Mouse (Mus musculus): ENCODE measurements around the gene Surf6. TPM values are rescaled to one million over a fixed set of nuclear protein-coding genes. Genes with fewer than 3 reads are reported as not detected.
A peak's percentile ranks its signal among the peaks of the same experiment; 100 is the strongest.

The Surf6 gene
- polyA plus RNA-seq, 1 experiment from 2014 or later: 15.0 TPM

- H3K27ac ChIP-seq (ENCODE audit: low read depth): peak within 1 kb of the TSS; percentile 88
- DNase-seq (ENCODE audit: low spot score): peak; percentile 96
- WGBS: 1% methylated on average over 61 of the region's 70 CpGs
Observed at GRCm38 (mm10) chr2:26933304-26934055, 30.8 kb upstream of the Surf6 start, which contains the start of the genes Surf4 and Stkld1. Surf4 (minus strand) TSS chr2:26933928. Stkld1 (plus strand) TSS chr2:26934047.

GRCm38 (mm10) chr2:26932473-26933303, 30.0 kb upstream of the Surf6 start:
- WGBS: 2% methylated on average over 37 of the region's 49 CpGs
- no peak; the same call in 1 of the 2 replicates for ATAC-seq (replicated peaks; ENCODE audit: low FRiP score, low TSS enrichment, low read depth)

More at GRCm38 (mm10) chr2:26933304-26934055, 30.8 kb upstream of the Surf6 start, which contains the start of the genes Surf4 and Stkld1:
- Histone ChIP-seq H3K27me3 (replicated peaks; ENCODE audit: control insufficient read depth, insufficient read depth, low read length) (no peaks in the 10 kb centered on the region), H3K4me2 (ENCODE audit: low read length) (peak within 1 kb of the TSS; percentile 92), H3K9me3 (ENCODE audit: control insufficient read depth, low read length) (no peaks in the 10 kb centered on the region), H3K4me1 (replicated peaks; ENCODE audit: control insufficient read depth, insufficient read depth, low read length) (peaks cover 17% of the 10 kb centered on the region), H3K36me3 (ENCODE audit: control insufficient read depth, insufficient read depth, low read length) (peaks cover 26% of the 10 kb centered on the region), H3K4me3 (ENCODE audit: low read depth, low read length) (peak within 1 kb of the TSS; percentile 99), H3K9ac (ENCODE audit: low read length) (peak within 1 kb of the TSS; percentile 99)
- ATAC-seq (replicated peaks; ENCODE audit: low FRiP score, low TSS enrichment, low read depth): peak; percentile 95

GRCm38 (mm10) chr2:26930390-26930789, 27.7 kb upstream of the Surf6 start:
- Histone ChIP-seq H3K4me2 (ENCODE audit: low read length) (no peak overlapping the region), H3K27me3 (replicated peaks; ENCODE audit: control insufficient read depth, insufficient read depth, low read length) (no peaks in the 10 kb centered on the region), H3K9ac (ENCODE audit: low read length) (no peak overlapping the region), H3K9me3 (ENCODE audit: control insufficient read depth, low read length) (no peaks in the 10 kb centered on the region), H3K4me1 (replicated peaks; ENCODE audit: control insufficient read depth, insufficient read depth, low read length) (peaks cover 17% of the 10 kb centered on the region), H3K27ac (ENCODE audit: low read depth) (no peak overlapping the region), H3K4me3 (ENCODE audit: low read depth, low read length) (no peak overlapping the region), H3K36me3 (ENCODE audit: control insufficient read depth, insufficient read depth, low read length) (peaks cover 56% of the 10 kb centered on the region)
- ATAC-seq (replicated peaks; ENCODE audit: low FRiP score, low TSS enrichment, low read depth) (no peak), DNase-seq (ENCODE audit: low spot score) (peak; percentile 68)
- WGBS: 64% methylated on average over 1 of the region's 1 CpGs

More at GRCm38 (mm10) chr2:26932473-26933303, 30.0 kb upstream of the Surf6 start:
- DNase-seq (ENCODE audit: low spot score): peak; percentile 77
- peak overlapping the region; percentile 99 for H3K4me3 ChIP-seq (ENCODE audit: low read depth, low read length)
- peaks cover 17% of the 10 kb centered on the region for H3K4me1 ChIP-seq (replicated peaks; ENCODE audit: control insufficient read depth, insufficient read depth, low read length)
- peaks cover 34% of the 10 kb centered on the region for H3K36me3 ChIP-seq (ENCODE audit: control insufficient read depth, insufficient read depth, low read length)
- no peaks in the 10 kb centered on the region for H3K9me3 ChIP-seq (ENCODE audit: control insufficient read depth, low read length)
- H3K9ac ChIP-seq (ENCODE audit: low read length): peak overlapping the region; percentile 99
- H3K27me3 ChIP-seq (replicated peaks; ENCODE audit: control insufficient read depth, insufficient read depth, low read length): no peaks in the 10 kb centered on the region
- H3K27ac ChIP-seq (ENCODE audit: low read depth): peak overlapping the region; percentile 88
- H3K4me2 ChIP-seq (ENCODE audit: low read length): peak overlapping the region; percentile 92

DNA sequence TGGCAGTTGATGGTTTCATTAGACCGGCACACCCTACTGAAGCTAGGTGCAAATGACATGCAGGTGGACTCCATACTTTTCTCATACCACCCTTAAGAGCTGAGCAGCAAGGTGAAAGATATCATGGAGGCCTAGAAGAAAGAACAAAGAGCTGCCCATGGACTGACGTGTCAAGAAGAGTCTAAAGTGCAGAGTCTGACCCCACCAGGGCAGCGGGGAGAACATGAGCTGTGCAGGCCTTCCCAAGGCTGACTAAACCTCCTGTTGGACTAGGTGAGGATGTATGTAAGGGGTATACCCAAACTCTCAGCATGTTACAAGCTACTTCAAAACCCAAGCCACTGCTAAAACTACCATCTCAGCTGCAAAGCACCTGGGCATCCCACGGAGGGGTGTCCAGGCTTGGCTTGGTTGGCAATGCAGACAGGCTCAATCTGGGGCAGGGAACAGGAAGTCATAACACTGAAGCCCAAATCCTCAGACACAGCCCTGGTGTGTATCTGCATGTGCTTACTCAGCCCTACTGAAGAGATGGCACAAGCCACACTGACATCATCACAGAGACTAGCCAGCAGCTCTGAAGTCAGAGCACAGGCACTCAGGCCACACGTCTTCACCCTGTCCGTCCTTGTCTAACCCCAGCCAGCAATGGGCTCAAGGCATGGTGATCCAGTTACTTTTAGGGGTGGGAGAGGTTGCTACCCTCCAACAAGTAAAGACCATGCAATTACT, 25.2 kb upstream of the Surf6 start:
- DNase-seq (ENCODE audit: low spot score): no peak
- Histone ChIP-seq H3K4me3 (ENCODE audit: low read depth, low read length) (no peak overlapping the region), H3K27ac (ENCODE audit: low read depth) (no peak overlapping the region), H3K27me3 (replicated peaks; ENCODE audit: control insufficient read depth, insufficient read depth, low read length) (no peaks in the 10 kb centered on the region), H3K9ac (ENCODE audit: low read length) (no peak overlapping the region), H3K9me3 (ENCODE audit: control insufficient read depth, low read length) (no peaks in the 10 kb centered on the region), H3K4me1 (replicated peaks; ENCODE audit: control insufficient read depth, insufficient read depth, low read length) (peaks cover 17% of the 10 kb centered on the region), H3K4me2 (ENCODE audit: low read length) (no peak overlapping the region), H3K36me3 (ENCODE audit: control insufficient read depth, insufficient read depth, low read length) (peaks cover 81% of the 10 kb centered on the region)
- ATAC-seq (replicated peaks; ENCODE audit: low FRiP score, low TSS enrichment, low read depth): no peak
- WGBS: 88% methylated on average over 6 of the region's 6 CpGs

DNA sequence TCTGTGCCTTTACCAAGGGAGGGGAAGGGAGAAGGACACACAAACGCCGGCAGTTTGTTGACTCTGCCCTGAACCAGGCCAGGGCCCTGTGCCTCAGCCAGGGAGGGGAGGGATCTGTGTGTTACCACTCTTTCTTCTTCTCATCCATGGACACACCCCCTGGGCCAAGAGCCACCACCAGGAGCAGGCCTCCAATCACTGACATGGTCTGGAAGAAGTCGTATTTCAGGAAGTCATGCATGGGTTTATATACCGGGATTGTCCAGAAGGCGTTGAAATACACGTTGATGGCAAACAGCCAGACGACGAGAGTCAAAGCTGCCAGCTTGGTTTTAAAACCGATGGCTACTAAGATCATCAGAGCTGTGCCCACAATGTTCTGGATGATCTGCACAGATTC, 19.1 kb upstream of the Surf6 start:
- peaks cover 85% of the 10 kb centered on the region for H3K36me3 ChIP-seq (ENCODE audit: control insufficient read depth, insufficient read depth, low read length)
- H3K27me3 ChIP-seq (replicated peaks; ENCODE audit: control insufficient read depth, insufficient read depth, low read length): no peaks in the 10 kb centered on the region
- ATAC-seq (replicated peaks; ENCODE audit: low FRiP score, low TSS enrichment, low read depth) (no peak), DNase-seq (ENCODE audit: low spot score) (no peak)
- H3K9me3 ChIP-seq (ENCODE audit: control insufficient read depth, low read length): no peaks in the 10 kb centered on the region
- no peak overlapping the region for H3K9ac ChIP-seq (ENCODE audit: low read length)
- peaks cover 12% of the 10 kb centered on the region for H3K4me1 ChIP-seq (replicated peaks; ENCODE audit: control insufficient read depth, insufficient read depth, low read length)
- 75% methylated on average over 9 of the region's 9 CpGs for WGBS
- H3K4me3 ChIP-seq (ENCODE audit: low read depth, low read length): no peak overlapping the region
- H3K4me2 ChIP-seq (ENCODE audit: low read length): no peak overlapping the region
- H3K27ac ChIP-seq (ENCODE audit: low read depth): no peak overlapping the region

DNA sequence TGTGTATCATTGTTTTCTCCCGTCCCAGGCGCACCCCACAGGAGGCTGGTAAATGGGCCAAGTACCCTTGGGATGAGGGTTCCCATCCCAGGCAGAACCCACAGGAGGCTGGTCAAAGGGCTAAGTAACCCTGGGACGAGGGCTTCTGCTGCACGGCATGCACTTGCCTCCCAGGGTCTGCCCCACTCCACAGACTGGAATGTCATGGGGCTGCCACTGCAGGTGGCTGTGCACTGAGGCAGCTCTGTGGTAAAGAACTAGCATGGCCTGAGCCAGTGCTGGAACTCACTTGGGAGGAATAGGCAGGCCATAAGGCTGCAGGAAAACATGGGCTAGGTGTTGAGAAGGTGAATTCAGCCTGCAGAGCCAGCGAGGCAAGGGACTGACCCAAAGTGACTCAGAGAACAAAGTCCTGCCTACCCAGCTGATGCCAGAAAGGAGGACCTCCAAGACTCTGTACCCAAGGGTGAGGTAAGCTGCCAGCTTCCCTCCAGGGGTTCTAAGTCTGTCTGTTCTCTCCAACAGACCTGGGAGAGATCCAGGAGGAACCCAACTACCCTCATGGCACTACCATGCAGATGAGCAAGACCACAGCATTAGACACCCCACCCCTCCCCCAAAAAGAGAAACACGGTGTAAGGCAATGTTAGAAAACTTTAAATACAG, 17.6 kb upstream of the Surf6 start:
- Histone ChIP-seq H3K9me3 (ENCODE audit: control insufficient read depth, low read length) (no peaks in the 10 kb centered on the region), H3K9ac (ENCODE audit: low read length) (no peak overlapping the region), H3K27me3 (replicated peaks; ENCODE audit: control insufficient read depth, insufficient read depth, low read length) (no peaks in the 10 kb centered on the region), H3K4me1 (replicated peaks; ENCODE audit: control insufficient read depth, insufficient read depth, low read length) (peaks cover 16% of the 10 kb centered on the region), H3K4me3 (ENCODE audit: low read depth, low read length) (no peak overlapping the region), H3K4me2 (ENCODE audit: low read length) (no peak overlapping the region), H3K27ac (ENCODE audit: low read depth) (no peak overlapping the region), H3K36me3 (ENCODE audit: control insufficient read depth, insufficient read depth, low read length) (peaks cover 71% of the 10 kb centered on the region)
- DNase-seq (ENCODE audit: low spot score) (no peak), ATAC-seq (replicated peaks; ENCODE audit: low FRiP score, low TSS enrichment, low read depth) (no peak)
- WGBS: 89% methylated on average over 6 of the region's 6 CpGs

- Histone ChIP-seq H3K4me1 (replicated peaks; ENCODE audit: control insufficient read depth, insufficient read depth, low read length) (peaks cover 20% of the 10 kb centered on the region), H3K4me2 (ENCODE audit: low read length) (no peak overlapping the region), H3K9ac (ENCODE audit: low read length) (no peak overlapping the region), H3K36me3 (ENCODE audit: control insufficient read depth, insufficient read depth, low read length) (peaks cover 64% of the 10 kb centered on the region), H3K27me3 (replicated peaks; ENCODE audit: control insufficient read depth, insufficient read depth, low read length) (no peaks in the 10 kb centered on the region), H3K9me3 (ENCODE audit: control insufficient read depth, low read length) (no peaks in the 10 kb centered on the region), H3K27ac (ENCODE audit: low read depth) (no peak overlapping the region), H3K4me3 (ENCODE audit: low read depth, low read length) (no peak overlapping the region)
- ATAC-seq (replicated peaks; ENCODE audit: low FRiP score, low TSS enrichment, low read depth): no peak
- no peak for DNase-seq (ENCODE audit: low spot score)
- WGBS: 82% methylated on average over 3 of the region's 3 CpGs
Observed at GRCm38 (mm10) chr2:26919684-26920083, 17.0 kb upstream of the Surf6 start.

DNA sequence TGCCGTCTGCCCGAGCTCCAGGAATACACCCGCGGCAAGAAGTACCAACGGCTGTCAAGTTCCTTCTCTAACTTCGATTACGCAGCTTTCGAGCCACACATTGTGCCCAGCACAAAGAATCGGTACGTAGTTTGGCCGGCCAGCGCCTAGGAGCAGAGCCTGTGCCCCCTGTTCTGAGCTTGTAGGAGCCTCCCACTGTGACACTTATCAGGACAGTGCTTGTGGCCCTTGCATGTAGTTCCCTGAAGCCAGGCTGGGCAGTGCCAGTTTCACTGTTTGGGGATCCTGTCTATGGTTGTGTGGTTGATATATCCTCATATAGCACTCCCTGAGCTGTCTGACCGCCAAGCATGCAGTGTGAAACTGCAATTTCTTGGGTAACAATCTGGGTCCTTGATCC, 14.1 kb upstream of the Surf6 start:
- peaks cover 25% of the 10 kb centered on the region for H3K4me1 ChIP-seq (replicated peaks; ENCODE audit: control insufficient read depth, insufficient read depth, low read length)
- H3K36me3 ChIP-seq (ENCODE audit: control insufficient read depth, insufficient read depth, low read length): peaks cover 64% of the 10 kb centered on the region
- WGBS: 2% methylated on average over 13 of the region's 13 CpGs
- peak overlapping the region; percentile 67; the same call in 1 of the 2 replicates for H3K27ac ChIP-seq (ENCODE audit: low read depth)
- peak overlapping the region; percentile 61 for H3K9ac ChIP-seq (ENCODE audit: low read length)
- H3K4me3 ChIP-seq (ENCODE audit: low read depth, low read length): peak overlapping the region; percentile 74
- peak overlapping the region; percentile 89 for H3K4me2 ChIP-seq (ENCODE audit: low read length)
- H3K27me3 ChIP-seq (replicated peaks; ENCODE audit: control insufficient read depth, insufficient read depth, low read length): no peaks in the 10 kb centered on the region
- no peaks in the 10 kb centered on the region for H3K9me3 ChIP-seq (ENCODE audit: control insufficient read depth, low read length)
- ATAC-seq (replicated peaks; ENCODE audit: low FRiP score, low TSS enrichment, low read depth) (no peak; the same call in 1 of the 2 replicates), DNase-seq (ENCODE audit: low spot score) (no peak)

Measured in intestine, embryonic 14.5 days (tissue).